Mouse (Mus musculus): ENCODE results near the gene Spats1.

DNA sequence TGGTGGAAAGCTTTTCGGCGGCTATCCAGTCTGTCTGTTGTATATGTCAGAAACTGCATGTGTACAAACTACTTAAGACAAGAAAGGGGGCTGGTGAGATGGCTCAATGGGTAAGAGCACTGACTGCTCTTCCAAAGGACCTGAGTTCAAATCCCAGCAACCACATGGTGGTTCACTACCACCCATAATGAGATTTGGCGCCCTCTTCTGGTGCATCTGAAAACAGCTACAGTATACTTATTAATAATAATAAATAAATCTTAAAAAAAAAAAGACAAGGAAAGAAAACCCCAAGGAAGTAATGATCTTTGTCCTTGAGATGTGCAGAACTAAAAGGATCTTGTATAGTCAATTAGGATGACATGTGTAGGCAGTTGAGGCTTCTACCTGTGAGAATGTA, 77.7 kb downstream of the Spats1 start:
- no peak for TF ChIP-seq EP300 (IDR thresholded peaks at IDR 0.05; ENCODE audit: low read depth)
- TF ChIP-seq CTCF (IDR thresholded peaks at IDR 0.05; ENCODE audit: low read depth): peak; percentile 16; the same call in 1 of the 2 replicates
